Mouse (Mus musculus): ENCODE results near the gene Tns1.

DNA sequence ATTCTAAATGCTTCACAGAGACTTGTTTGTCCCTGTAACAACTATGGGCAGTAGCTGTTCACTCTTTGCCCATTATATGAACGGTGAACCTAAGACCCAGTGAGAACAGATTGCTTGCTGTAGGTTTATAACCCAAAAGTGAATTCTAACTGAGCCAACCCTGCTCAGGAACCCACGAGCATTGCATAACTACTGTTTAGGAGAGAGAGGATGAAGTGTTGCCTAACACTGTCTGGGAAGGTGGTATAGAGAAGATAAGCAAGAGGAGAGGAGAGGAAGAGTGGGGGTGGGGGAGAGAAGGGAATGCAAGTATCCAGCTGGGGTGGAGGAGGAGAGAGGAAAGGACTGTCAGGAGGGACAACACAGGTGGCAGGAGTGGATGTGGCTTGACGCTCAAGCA is 26.8 kb upstream of the Tns1 start:
- no peak for TF ChIP-seq CTCF (IDR thresholded peaks at IDR 0.05; ENCODE audit: control insufficient read depth, insufficient read depth, low read length)
- TF ChIP-seq POLR2A (IDR thresholded peaks at IDR 0.05; ENCODE audit: borderline replicate concordance, control insufficient read depth, low read depth, low read length), result no peak

Data from bone marrow, adult 2 months (tissue).